Mouse (Mus musculus) heart, postnatal 0 days (tissue): ENCODE measurements around the gene C1qtnf4.

Experiments
- CTCF ChIP-seq: IDR thresholded peaks from 2 replicates; pipeline ENCODE4 v1.5.1; 2016; ENCODE audit warnings: antibody characterized with exemption, control low read depth, low read depth
- EP300 ChIP-seq: IDR thresholded peaks from 2 replicates; pipeline ENCODE4 v1.6.1; 2016; ENCODE audit warnings: antibody characterized with exemption, low read depth

DNA sequence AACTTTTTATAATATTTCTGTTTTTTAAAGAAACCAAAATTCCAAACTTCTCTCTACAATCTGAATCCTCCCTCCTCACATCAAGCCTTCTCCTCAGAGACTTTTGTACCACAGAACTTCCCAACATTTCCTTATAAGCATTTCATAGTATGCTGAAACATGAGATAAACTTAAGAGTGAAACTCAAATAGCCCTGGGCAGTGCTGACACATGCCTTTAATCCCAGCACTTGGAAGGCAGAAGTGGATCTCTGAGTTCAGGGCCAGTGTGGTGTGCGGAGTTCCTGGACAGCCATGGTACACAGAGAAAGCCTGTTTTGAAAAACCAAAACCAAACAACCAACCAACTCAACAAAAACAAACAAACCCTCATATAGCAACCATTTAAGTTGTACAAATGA lies 35.5 kb downstream of the C1qtnf4 start:
- TF ChIP-seq CTCF (no peak), EP300 (no peak)
